Mouse (Mus musculus): Measurements from ENCODE around the gene Hoxc4. TPM values are rescaled to one million over a fixed set of nuclear protein-coding genes. Genes with fewer than 3 reads are reported as not detected.

The Hoxc4 gene
- polyA plus RNA-seq, 1 experiment from 2014 or later, result 5.9 TPM

DNA sequence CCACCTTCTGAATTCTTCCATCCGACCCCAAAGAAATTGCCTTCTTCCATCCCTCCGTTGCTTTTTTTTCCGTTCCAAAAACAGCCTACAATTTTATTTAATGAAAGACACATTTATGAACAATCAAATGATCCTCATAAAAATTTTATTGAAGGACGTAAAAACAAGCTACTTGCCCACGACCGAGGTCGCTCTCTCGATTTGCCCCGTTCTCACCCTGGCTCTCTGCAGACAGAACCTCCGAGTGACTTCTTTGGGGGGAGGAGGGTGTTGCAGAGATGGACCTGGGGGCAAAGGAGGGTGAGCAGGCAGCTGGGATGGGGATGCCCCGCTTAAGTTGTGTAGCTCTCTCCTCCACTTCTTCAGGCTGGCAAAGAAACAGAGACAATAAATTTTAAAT lies 38.4 kb upstream of the Hoxc4 start:
- H3K36me3 ChIP-seq (ENCODE audit: insufficient read depth, low read length), result no peaks in the 10 kb centered on the region
- no peak for TF ChIP-seq CTCF (IDR thresholded peaks at IDR 0.05; ENCODE audit: low read depth)
- H3K27me3 ChIP-seq (ENCODE audit: insufficient read depth, low read length), result no peaks in the 10 kb centered on the region
- H3K9ac ChIP-seq (ENCODE audit: low read depth, low read length), result peak overlapping the region; percentile 97; the same call in 1 of the 2 replicates
- peak overlapping the region; percentile 77 for H3K4me3 ChIP-seq (replicated peaks; ENCODE audit: low read depth, low read length)
- H3K27ac ChIP-seq, result peak overlapping the region; percentile 96
- ATAC-seq (replicated peaks; ENCODE audit: low FRiP score, low read depth) (no peak), DNase-seq (ENCODE audit: low spot score) (no peak)
- 7% methylated on average over 11 of the region's 11 CpGs for WGBS
- H3K4me2 ChIP-seq (ENCODE audit: low read length), result peak overlapping the region; percentile 90
- H3K4me1 ChIP-seq (replicated peaks; ENCODE audit: insufficient read depth, low read length), result peaks cover 20% of the 10 kb centered on the region
- no peaks in the 10 kb centered on the region for H3K9me3 ChIP-seq (replicated peaks; ENCODE audit: low read length)

GRCm38 (mm10) chr15:102980912-102981311 lies 37.8 kb upstream of the Hoxc4 start:
- H3K27ac ChIP-seq, result peak overlapping the region; percentile 96
- DNase-seq (ENCODE audit: low spot score) (peak; percentile 83), ATAC-seq (replicated peaks; ENCODE audit: low FRiP score, low read depth) (no peak)
- H3K9ac ChIP-seq (ENCODE audit: low read depth, low read length), result peak overlapping the region; percentile 97
- H3K36me3 ChIP-seq (ENCODE audit: insufficient read depth, low read length), result no peaks in the 10 kb centered on the region
- H3K9me3 ChIP-seq (replicated peaks; ENCODE audit: low read length), result no peaks in the 10 kb centered on the region
- WGBS, result 1% methylated on average over 14 of the region's 14 CpGs
- H3K27me3 ChIP-seq (ENCODE audit: insufficient read depth, low read length), result no peaks in the 10 kb centered on the region
- peak overlapping the region; percentile 77 for H3K4me3 ChIP-seq (replicated peaks; ENCODE audit: low read depth, low read length)
- peak overlapping the region; percentile 90 for H3K4me2 ChIP-seq (ENCODE audit: low read length)
- TF ChIP-seq CTCF (IDR thresholded peaks at IDR 0.05; ENCODE audit: low read depth), result no peak
- peaks cover 20% of the 10 kb centered on the region for H3K4me1 ChIP-seq (replicated peaks; ENCODE audit: insufficient read depth, low read length)

DNA sequence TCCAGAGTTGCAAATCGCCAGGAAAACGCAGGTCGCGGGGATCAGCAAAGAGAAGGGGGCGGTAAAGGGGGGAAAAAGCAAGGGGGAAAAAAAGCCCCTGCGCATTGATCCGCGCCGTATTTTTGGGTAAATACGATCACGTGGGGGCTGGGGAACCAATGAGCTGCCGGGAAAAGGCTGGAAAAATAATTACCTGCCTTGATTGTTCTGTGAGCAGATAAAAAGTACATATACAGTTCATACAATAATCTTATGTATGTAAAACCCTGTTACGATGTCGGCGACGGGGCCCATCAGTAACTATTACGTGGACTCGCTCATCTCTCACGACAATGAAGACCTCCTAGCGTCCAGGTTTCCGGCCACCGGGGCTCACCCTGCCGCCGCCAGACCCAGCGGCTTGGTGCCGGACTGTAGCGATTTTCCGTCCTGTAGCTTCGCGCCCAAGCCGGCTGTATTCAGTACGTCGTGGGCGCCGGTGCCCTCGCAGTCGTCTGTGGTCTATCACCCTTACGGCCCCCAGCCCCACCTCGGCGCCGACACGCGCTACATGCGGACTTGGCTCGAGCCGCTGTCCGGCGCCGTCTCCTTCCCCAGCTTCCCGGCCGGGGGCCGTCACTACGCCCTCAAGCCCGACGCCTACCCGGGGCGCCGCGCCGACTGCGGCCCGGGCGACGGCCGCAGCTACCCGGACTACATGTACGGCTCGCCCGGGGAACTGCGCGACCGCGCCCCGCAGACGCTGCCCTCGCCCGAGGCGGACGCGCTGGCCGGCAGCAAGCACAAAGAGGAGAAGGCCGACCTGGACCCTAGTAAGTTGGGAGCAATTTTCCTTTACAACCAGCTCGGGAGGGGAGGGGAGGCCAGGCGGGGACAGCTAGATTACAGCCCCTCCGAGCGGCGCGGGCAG lies 37.1 kb upstream of the Hoxc4 start:
- peak overlapping the region; percentile 90 for H3K4me2 ChIP-seq (ENCODE audit: low read length)
- WGBS, result under 1% methylated on average over 88 of the region's 88 CpGs
- peak; percentile 92 for DNase-seq (ENCODE audit: low spot score)
- peak overlapping the region; percentile 97 for H3K9ac ChIP-seq (ENCODE audit: low read depth, low read length)
- no peaks in the 10 kb centered on the region for H3K36me3 ChIP-seq (ENCODE audit: insufficient read depth, low read length)
- 0 out of 2 replicates have a peak, but pooled peaks have one; percentile 9 for ATAC-seq (replicated peaks; ENCODE audit: low FRiP score, low read depth)
- peaks cover 20% of the 10 kb centered on the region for H3K4me1 ChIP-seq (replicated peaks; ENCODE audit: insufficient read depth, low read length)
- TF ChIP-seq CTCF (IDR thresholded peaks at IDR 0.05; ENCODE audit: low read depth), result no peak
- peak overlapping the region; percentile 77 for H3K4me3 ChIP-seq (replicated peaks; ENCODE audit: low read depth, low read length)
- H3K27ac ChIP-seq, result peak overlapping the region; percentile 96
- no peaks in the 10 kb centered on the region for H3K27me3 ChIP-seq (ENCODE audit: insufficient read depth, low read length)
- no peaks in the 10 kb centered on the region for H3K9me3 ChIP-seq (replicated peaks; ENCODE audit: low read length)

GRCm38 (mm10) chr15:102983716-102984115 lies 35.0 kb upstream of the Hoxc4 start:
- 14% methylated on average over 12 of the region's 12 CpGs for WGBS
- Histone ChIP-seq H3K27me3 (ENCODE audit: insufficient read depth, low read length) (no peaks in the 10 kb centered on the region), H3K9ac (ENCODE audit: low read depth, low read length) (peak overlapping the region; percentile 97; the same call in 1 of the 2 replicates), H3K4me3 (replicated peaks; ENCODE audit: low read depth, low read length) (peak overlapping the region; percentile 77), H3K4me2 (ENCODE audit: low read length) (peak overlapping the region; percentile 90), H3K4me1 (replicated peaks; ENCODE audit: insufficient read depth, low read length) (peaks cover 12% of the 10 kb centered on the region), H3K9me3 (replicated peaks; ENCODE audit: low read length) (no peaks in the 10 kb centered on the region), H3K36me3 (ENCODE audit: insufficient read depth, low read length) (no peaks in the 10 kb centered on the region), H3K27ac (peak overlapping the region; percentile 67)
- no peak for TF ChIP-seq CTCF (IDR thresholded peaks at IDR 0.05; ENCODE audit: low read depth)
- ATAC-seq (replicated peaks; ENCODE audit: low FRiP score, low read depth) (no peak), DNase-seq (ENCODE audit: low spot score) (no peak)

GRCm38 (mm10) chr15:102984521-102984920 lies 34.2 kb upstream of the Hoxc4 start:
- H3K4me1 ChIP-seq (replicated peaks; ENCODE audit: insufficient read depth, low read length), result peaks cover 6% of the 10 kb centered on the region; the same call in 1 of the 2 replicates

GRCm38 (mm10) chr15:102984925-102985324 lies 33.8 kb upstream of the Hoxc4 start:
- H3K4me3 ChIP-seq (replicated peaks; ENCODE audit: low read depth, low read length), result no peak overlapping the region
- DNase-seq (ENCODE audit: low spot score) (peak; percentile 74), ATAC-seq (replicated peaks; ENCODE audit: low FRiP score, low read depth) (no peak)
- H3K27me3 ChIP-seq (ENCODE audit: insufficient read depth, low read length), result no peaks in the 10 kb centered on the region
- H3K4me1 ChIP-seq (replicated peaks; ENCODE audit: insufficient read depth, low read length), result peaks cover 6% of the 10 kb centered on the region; the same call in 1 of the 2 replicates
- WGBS, result 21% methylated on average over 3 of the region's 3 CpGs
- H3K4me2 ChIP-seq (ENCODE audit: low read length), result peak overlapping the region; percentile 90
- no peaks in the 10 kb centered on the region for H3K9me3 ChIP-seq (replicated peaks; ENCODE audit: low read length)
- H3K36me3 ChIP-seq (ENCODE audit: insufficient read depth, low read length), result no peaks in the 10 kb centered on the region
- TF ChIP-seq CTCF (IDR thresholded peaks at IDR 0.05; ENCODE audit: low read depth), result no peak
- no peak overlapping the region for H3K27ac ChIP-seq
- H3K9ac ChIP-seq (ENCODE audit: low read depth, low read length), result peak overlapping the region; percentile 40; the same call in 1 of the 2 replicates

More at GRCm38 (mm10) chr15:102984521-102984920, 34.2 kb upstream of the Hoxc4 start:
- TF ChIP-seq CTCF (IDR thresholded peaks at IDR 0.05; ENCODE audit: low read depth), result no peak
- WGBS, result 26% methylated on average over 10 of the region's 10 CpGs
- Histone ChIP-seq H3K9me3 (replicated peaks; ENCODE audit: low read length) (no peaks in the 10 kb centered on the region), H3K27ac (no peak overlapping the region), H3K4me2 (ENCODE audit: low read length) (peak overlapping the region; percentile 90), H3K4me3 (replicated peaks; ENCODE audit: low read depth, low read length) (no peak overlapping the region), H3K27me3 (ENCODE audit: insufficient read depth, low read length) (no peaks in the 10 kb centered on the region), H3K9ac (ENCODE audit: low read depth, low read length) (peak overlapping the region; percentile 40; the same call in 1 of the 2 replicates), H3K36me3 (ENCODE audit: insufficient read depth, low read length) (no peaks in the 10 kb centered on the region)
- ATAC-seq (replicated peaks; ENCODE audit: low FRiP score, low read depth) (no peak), DNase-seq (ENCODE audit: low spot score) (no peak)
